Mouse (Mus musculus) lung, postnatal 0 days (tissue): ENCODE data around the gene Dtd2.

Experiments used
- CTCF ChIP-seq: IDR thresholded peaks from 2 replicates; pipeline ENCODE4 v1.5.1; 2016; ENCODE audit warnings: antibody characterized with exemption, mild to moderate bottlenecking
- EP300 ChIP-seq: IDR thresholded peaks from 2 replicates; pipeline ENCODE4 v1.6.1; 2016; ENCODE audit warnings: antibody characterized with exemption, mild to moderate bottlenecking, control low read depth

- TF ChIP-seq CTCF (no peak), EP300 (no peak)
Observed at GRCm38 (mm10) chr12:51974381-51974780, 31.9 kb downstream of the Dtd2 start.
